Mouse (Mus musculus): ENCODE data around the gene Magi3. TPM values are rescaled to one million over a fixed set of nuclear protein-coding genes. Genes with fewer than 3 reads are reported as not detected.

Gene Magi3
- polyA plus RNA-seq, 1 experiment from 2014 or later = 4.3 TPM

GRCm38 (mm10) chr3:104142376-104142775 lies 77.8 kb downstream of the Magi3 start:
- Histone ChIP-seq H3K4me3 (ENCODE audit: low read length) (no peak overlapping the region), H3K36me3 (ENCODE audit: insufficient read depth, low read length) (no peaks in the 10 kb centered on the region), H3K27me3 (ENCODE audit: insufficient read depth, low read length) (no peaks in the 10 kb centered on the region), H3K4me2 (replicated peaks; ENCODE audit: low read depth, low read length) (no peak overlapping the region), H3K27ac (ENCODE audit: low read length) (no peak overlapping the region), H3K9ac (replicated peaks; ENCODE audit: low read length) (no peak overlapping the region), H3K4me1 (ENCODE audit: insufficient read depth, low read length) (no peaks in the 10 kb centered on the region), H3K9me3 (ENCODE audit: low read length) (no peaks in the 10 kb centered on the region)
- WGBS = 16% methylated on average over 4 of the region's 4 CpGs
- no peak for ATAC-seq (ENCODE audit: low FRiP score, low TSS enrichment)

- Histone ChIP-seq H3K36me3 (ENCODE audit: insufficient read depth, low read length) (no peaks in the 10 kb centered on the region), H3K4me1 (ENCODE audit: insufficient read depth, low read length) (no peaks in the 10 kb centered on the region), H3K27ac (ENCODE audit: low read length) (no peak overlapping the region), H3K4me2 (replicated peaks; ENCODE audit: low read depth, low read length) (no peak overlapping the region), H3K27me3 (ENCODE audit: insufficient read depth, low read length) (no peaks in the 10 kb centered on the region), H3K9me3 (ENCODE audit: low read length) (no peaks in the 10 kb centered on the region), H3K4me3 (ENCODE audit: low read length) (no peak overlapping the region), H3K9ac (replicated peaks; ENCODE audit: low read length) (no peak overlapping the region)
- 89% methylated on average over 4 of the region's 4 CpGs for WGBS
- peak; percentile 46; the same call in 1 of the 2 replicates for ATAC-seq (ENCODE audit: low FRiP score, low TSS enrichment)
Measured at GRCm38 (mm10) chr3:104138953-104139450, 81.2 kb downstream of the Magi3 start.

DNA sequence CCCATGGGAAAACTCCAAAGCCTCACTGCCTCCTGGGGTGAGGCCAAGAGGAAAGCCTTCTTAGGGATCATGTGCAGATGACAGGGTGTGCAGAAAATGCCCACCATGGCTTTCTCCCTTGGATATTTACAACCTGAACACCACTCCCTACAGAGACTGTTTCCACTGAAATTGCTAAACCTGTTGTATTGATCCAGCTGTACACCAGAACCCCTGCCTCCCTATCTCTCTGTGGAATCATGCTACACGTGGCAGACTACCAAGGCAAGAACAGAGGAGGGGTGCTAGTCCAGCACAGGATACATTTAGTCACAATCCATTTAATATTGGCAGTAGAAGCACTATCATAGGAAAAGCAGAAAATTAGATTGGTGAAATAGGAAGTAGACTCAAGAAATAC lies 94.5 kb downstream of the Magi3 start:
- Histone ChIP-seq H3K36me3 (ENCODE audit: insufficient read depth, low read length) (no peaks in the 10 kb centered on the region), H3K4me3 (ENCODE audit: low read length) (no peak overlapping the region), H3K4me2 (replicated peaks; ENCODE audit: low read depth, low read length) (no peak overlapping the region), H3K4me1 (ENCODE audit: insufficient read depth, low read length) (no peaks in the 10 kb centered on the region), H3K27me3 (ENCODE audit: insufficient read depth, low read length) (no peaks in the 10 kb centered on the region), H3K9me3 (ENCODE audit: low read length) (no peaks in the 10 kb centered on the region), H3K9ac (replicated peaks; ENCODE audit: low read length) (no peak overlapping the region), H3K27ac (ENCODE audit: low read length) (no peak overlapping the region)
- ATAC-seq (ENCODE audit: low FRiP score, low TSS enrichment) = no peak
- 71% methylated on average over 1 of the region's 1 CpGs for WGBS

GRCm38 (mm10) chr3:104123846-104124245 lies 96.3 kb downstream of the Magi3 start:
- ATAC-seq (ENCODE audit: low FRiP score, low TSS enrichment) = no peak
- Histone ChIP-seq H3K9ac (replicated peaks; ENCODE audit: low read length) (no peak overlapping the region), H3K9me3 (ENCODE audit: low read length) (no peaks in the 10 kb centered on the region), H3K4me2 (replicated peaks; ENCODE audit: low read depth, low read length) (no peak overlapping the region), H3K36me3 (ENCODE audit: insufficient read depth, low read length) (no peaks in the 10 kb centered on the region), H3K27me3 (ENCODE audit: insufficient read depth, low read length) (no peaks in the 10 kb centered on the region), H3K4me1 (ENCODE audit: insufficient read depth, low read length) (no peaks in the 10 kb centered on the region), H3K4me3 (ENCODE audit: low read length) (no peak overlapping the region), H3K27ac (ENCODE audit: low read length) (no peak overlapping the region)
- WGBS = 95% methylated on average over 1 of the region's 1 CpGs

- H3K27me3 ChIP-seq (ENCODE audit: insufficient read depth, low read length) = no peaks in the 10 kb centered on the region
- no peak overlapping the region for H3K4me2 ChIP-seq (replicated peaks; ENCODE audit: low read depth, low read length)
- no peak overlapping the region for H3K27ac ChIP-seq (ENCODE audit: low read length)
- WGBS = 72% methylated on average over 3 of the region's 3 CpGs
- no peak for ATAC-seq (ENCODE audit: low FRiP score, low TSS enrichment)
- no peak overlapping the region for H3K9ac ChIP-seq (replicated peaks; ENCODE audit: low read length)
- no peak overlapping the region for H3K4me3 ChIP-seq (ENCODE audit: low read length)
- no peaks in the 10 kb centered on the region for H3K9me3 ChIP-seq (ENCODE audit: low read length)
- no peaks in the 10 kb centered on the region for H3K36me3 ChIP-seq (ENCODE audit: insufficient read depth, low read length)
- no peaks in the 10 kb centered on the region for H3K4me1 ChIP-seq (ENCODE audit: insufficient read depth, low read length)
Measured at GRCm38 (mm10) chr3:104109478-104109877, 110.7 kb downstream of the Magi3 start.

- Histone ChIP-seq H3K9ac (replicated peaks; ENCODE audit: low read length) (no peak overlapping the region), H3K27ac (ENCODE audit: low read length) (no peak overlapping the region), H3K27me3 (ENCODE audit: insufficient read depth, low read length) (no peaks in the 10 kb centered on the region), H3K9me3 (ENCODE audit: low read length) (no peaks in the 10 kb centered on the region), H3K4me2 (replicated peaks; ENCODE audit: low read depth, low read length) (no peak overlapping the region), H3K4me1 (ENCODE audit: insufficient read depth, low read length) (no peaks in the 10 kb centered on the region), H3K36me3 (ENCODE audit: insufficient read depth, low read length) (no peaks in the 10 kb centered on the region), H3K4me3 (ENCODE audit: low read length) (no peak overlapping the region)
- no peak for ATAC-seq (ENCODE audit: low FRiP score, low TSS enrichment)
- 55% methylated on average over 1 of the region's 1 CpGs for WGBS
Measured at GRCm38 (mm10) chr3:104104942-104105341, 115.2 kb downstream of the Magi3 start.

- WGBS = 73% methylated on average over 3 of the region's 3 CpGs
- H3K4me2 ChIP-seq (replicated peaks; ENCODE audit: low read depth, low read length) = no peak overlapping the region
- H3K36me3 ChIP-seq (ENCODE audit: insufficient read depth, low read length) = no peaks in the 10 kb centered on the region
- ATAC-seq (ENCODE audit: low FRiP score, low TSS enrichment) = no peak
- H3K27me3 ChIP-seq (ENCODE audit: insufficient read depth, low read length) = no peaks in the 10 kb centered on the region
- no peaks in the 10 kb centered on the region for H3K9me3 ChIP-seq (ENCODE audit: low read length)
- H3K4me1 ChIP-seq (ENCODE audit: insufficient read depth, low read length) = no peaks in the 10 kb centered on the region
- H3K9ac ChIP-seq (replicated peaks; ENCODE audit: low read length) = no peak overlapping the region
- H3K4me3 ChIP-seq (ENCODE audit: low read length) = no peak overlapping the region
- no peak overlapping the region for H3K27ac ChIP-seq (ENCODE audit: low read length)
Measured at GRCm38 (mm10) chr3:104101721-104102120, 118.5 kb downstream of the Magi3 start.

DNA sequence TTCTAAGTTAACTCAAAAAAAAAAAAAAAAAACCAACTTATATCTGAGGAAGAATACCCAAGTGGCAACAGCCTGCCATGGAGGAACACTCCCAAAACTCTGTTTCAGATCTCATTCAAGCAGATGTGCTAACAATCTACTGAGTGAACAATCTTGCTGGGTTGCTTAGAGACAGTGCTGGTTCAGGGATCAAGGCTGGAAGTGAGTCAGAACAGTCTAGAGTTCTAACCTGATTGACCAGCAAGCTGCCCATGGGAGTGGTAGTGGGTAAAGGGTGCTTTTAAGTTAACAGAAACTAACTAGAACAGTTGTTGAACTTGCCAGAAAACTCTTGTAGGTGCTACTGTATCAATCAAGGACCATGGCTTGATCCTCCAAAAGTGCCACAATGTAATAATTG lies 118.9 kb downstream of the Magi3 start:
- no peaks in the 10 kb centered on the region for H3K27me3 ChIP-seq (ENCODE audit: insufficient read depth, low read length)
- no peak overlapping the region for H3K4me3 ChIP-seq (ENCODE audit: low read length)
- H3K27ac ChIP-seq (ENCODE audit: low read length) = no peak overlapping the region
- ATAC-seq (ENCODE audit: low FRiP score, low TSS enrichment) = no peak
- no peak overlapping the region for H3K4me2 ChIP-seq (replicated peaks; ENCODE audit: low read depth, low read length)
- no peaks in the 10 kb centered on the region for H3K36me3 ChIP-seq (ENCODE audit: insufficient read depth, low read length)
- H3K4me1 ChIP-seq (ENCODE audit: insufficient read depth, low read length) = no peaks in the 10 kb centered on the region
- no peaks in the 10 kb centered on the region for H3K9me3 ChIP-seq (ENCODE audit: low read length)
- H3K9ac ChIP-seq (replicated peaks; ENCODE audit: low read length) = no peak overlapping the region

DNA sequence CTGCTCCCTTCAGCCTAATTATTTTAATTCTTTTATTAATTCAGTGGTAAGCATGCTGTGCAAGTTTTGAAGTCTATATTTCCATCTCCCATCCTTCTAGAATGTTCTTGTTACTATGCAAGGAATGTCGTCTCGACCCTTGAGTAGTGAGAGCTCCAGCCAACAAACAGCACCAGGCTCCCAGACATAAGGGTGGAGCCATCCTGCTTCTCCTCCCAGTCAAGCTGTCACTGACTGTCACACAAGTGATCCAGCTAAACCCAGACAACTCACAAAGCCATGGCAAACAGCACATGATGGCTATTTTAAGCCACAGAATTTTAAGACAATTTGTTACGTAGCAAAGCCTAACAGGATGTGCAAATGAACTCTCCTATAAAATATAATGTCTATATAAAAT lies 124.2 kb downstream of the Magi3 start:
- WGBS = 65% methylated on average over 3 of the region's 3 CpGs
- Histone ChIP-seq H3K9ac (replicated peaks; ENCODE audit: low read length) (no peak overlapping the region), H3K27me3 (ENCODE audit: insufficient read depth, low read length) (no peaks in the 10 kb centered on the region), H3K36me3 (ENCODE audit: insufficient read depth, low read length) (peaks cover 5% of the 10 kb centered on the region; the same call in 1 of the 2 replicates), H3K9me3 (ENCODE audit: low read length) (no peaks in the 10 kb centered on the region), H3K4me1 (ENCODE audit: insufficient read depth, low read length) (no peaks in the 10 kb centered on the region), H3K4me3 (ENCODE audit: low read length) (no peak overlapping the region), H3K27ac (ENCODE audit: low read length) (no peak overlapping the region), H3K4me2 (replicated peaks; ENCODE audit: low read depth, low read length) (no peak overlapping the region)
- no peak for ATAC-seq (ENCODE audit: low FRiP score, low TSS enrichment)

DNA sequence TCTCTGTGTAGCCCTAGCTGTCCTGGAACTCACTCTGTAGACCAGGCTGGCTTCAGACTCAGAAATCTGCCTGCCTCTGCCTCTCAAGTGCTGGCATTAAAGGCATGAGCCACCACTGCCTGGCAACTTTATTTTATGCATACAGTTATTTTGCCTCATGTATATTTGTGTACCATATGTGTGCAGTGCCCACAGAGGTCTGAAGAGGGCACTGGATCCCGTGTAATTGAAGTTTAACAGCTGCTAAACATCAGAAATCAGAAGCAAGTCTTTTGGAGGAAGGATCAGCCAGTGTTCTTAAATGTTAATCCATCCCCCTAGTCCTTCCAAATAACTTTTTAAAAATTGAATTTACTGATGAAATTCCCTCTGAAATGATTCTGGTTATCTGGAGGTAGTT lies 125.5 kb downstream of the Magi3 start:
- H3K27ac ChIP-seq (ENCODE audit: low read length) = no peak overlapping the region
- no peaks in the 10 kb centered on the region for H3K9me3 ChIP-seq (ENCODE audit: low read length)
- no peak for ATAC-seq (ENCODE audit: low FRiP score, low TSS enrichment)
- peaks cover 5% of the 10 kb centered on the region; the same call in 1 of the 2 replicates for H3K36me3 ChIP-seq (ENCODE audit: insufficient read depth, low read length)
- no peaks in the 10 kb centered on the region for H3K4me1 ChIP-seq (ENCODE audit: insufficient read depth, low read length)
- WGBS = 81% methylated on average over 1 of the region's 1 CpGs
- H3K9ac ChIP-seq (replicated peaks; ENCODE audit: low read length) = no peak overlapping the region
- no peak overlapping the region for H3K4me2 ChIP-seq (replicated peaks; ENCODE audit: low read depth, low read length)
- no peak overlapping the region for H3K4me3 ChIP-seq (ENCODE audit: low read length)
- no peaks in the 10 kb centered on the region for H3K27me3 ChIP-seq (ENCODE audit: insufficient read depth, low read length)

Data from kidney, embryonic 16.5 days (tissue).